Mouse (Mus musculus) limb, embryonic 14.5 days (tissue): ENCODE data around the gene Cxcl14. TPM values are rescaled to one million over a fixed set of nuclear protein-coding genes. Genes with fewer than 3 reads are reported as not detected.

Source experiments
- ATAC-seq: fragments of 200-750 bp; cut with Nextera tagmentation; 2 replicates; pipeline ENCODE4 v1.8.0; 2017; ENCODE audit warnings: low read depth, moderate number of reproducible peaks, moderate TSS enrichment; ENCODE audit not compliant: low FRiP score
- DNase-seq: peaks from one replicate; pipeline ENCODE4 v3.0.0-alpha.2; 2015; ENCODE audit warnings: low spot score
- H3K27ac ChIP-seq: fragments of 300-500 bp; sonication (generic); replicated peaks from 2 replicates; pipeline ENCODE4 v1.5.1; 2014; ENCODE audit warnings: low read depth, mild to moderate bottlenecking, low read length, moderate library complexity, mixed read lengths
- H3K27me3 ChIP-seq: fragments of 300-500 bp; sonication (generic); 2 replicates; pipeline ENCODE4 v1.6.1; 2014; ENCODE audit warnings: low read length, mixed read lengths; ENCODE audit not compliant: control insufficient read depth, insufficient read depth
- H3K36me3 ChIP-seq: fragments of 300-500 bp; sonication (generic); 2 replicates; pipeline ENCODE4 v1.6.1; 2014; ENCODE audit warnings: mild to moderate bottlenecking, low read length, moderate library complexity, mixed read lengths; ENCODE audit not compliant: control insufficient read depth, insufficient read depth
- H3K4me1 ChIP-seq: fragments of 300-500 bp; sonication (generic); 2 replicates; pipeline ENCODE4 v1.6.1; 2014; ENCODE audit warnings: antibody characterized with exemption, low read length, mixed read lengths; ENCODE audit not compliant: control insufficient read depth, insufficient read depth
- H3K4me2 ChIP-seq: fragments of 300-500 bp; sonication (generic); replicated peaks from 2 replicates; pipeline ENCODE4 v1.6.1; 2014; ENCODE audit warnings: low read depth, mild to moderate bottlenecking, low read length, moderate library complexity; ENCODE audit not compliant: severe bottlenecking
- H3K4me3 ChIP-seq: fragments of 300-500 bp; sonication (generic); replicated peaks from 2 replicates; pipeline ENCODE4 v1.5.1; 2014; ENCODE audit warnings: low read length
- H3K9ac ChIP-seq: fragments of 300-500 bp; sonication (generic); 2 replicates; pipeline ENCODE4 v1.6.1; 2014; ENCODE audit warnings: mild to moderate bottlenecking, low read depth, low read length, moderate library complexity; ENCODE audit not compliant: severe bottlenecking
- H3K9me3 ChIP-seq: fragments of 300-500 bp; sonication (generic); 2 replicates; pipeline ENCODE4 v1.6.1; 2016; ENCODE audit warnings: low read length; ENCODE audit not compliant: control insufficient read depth
- POLR2A ChIP-seq: fragments of 200-500 bp; IDR thresholded peaks from 2 replicates; pipeline ENCODE4 v1.8.0; 2012; ENCODE audit warnings: inconsistent platforms, mild to moderate bottlenecking, moderate library complexity, borderline replicate concordance; ENCODE audit not compliant: insufficient read depth, insufficient read length; ENCODE audit errors: extremely low read depth
- WGBS: fragments of 180-500 bp; shearing (Covaris S2); extraction: QIAGEN DNeasy Blood & Tissue Kit; methylation state at CpG from one replicate; pipeline ENCODE4 v1.1.7; 2014; 5-methylcytosine and 5-hydroxymethylcytosine counted together
- polyA plus RNA-seq, 2 experiments: library from polyadenylated mRNA; depleted of rRNA in 1 of 2; stranded (reverse) in 1 of 2; unstranded in 1 of 2; fragments of >200 nt; fragmentation: Nextera tagmentation in 1 of 2; extraction: Ambion mirVana in 1 of 2; gene quantifications; 2 replicates each; pipeline versions ENCODE4 v1.2.1 to v1.2.3; 2012 to 2014

The Cxcl14 gene
- polyA plus RNA-seq, 2 experiments: 443 to 474 TPM

- DNase-seq: peak; percentile 80
- Histone ChIP-seq H3K27me3 (no peaks in the 10 kb centered on the region), H3K27ac (peak overlapping the region; percentile 63), H3K36me3 (no peaks in the 10 kb centered on the region), H3K4me1 (peaks cover 38% of the 10 kb centered on the region), H3K9me3 (peaks cover under 1% of the 10 kb centered on the region; the same call in 1 of the 2 replicates), H3K9ac (no peak overlapping the region), H3K4me3 (no peak overlapping the region), H3K4me2 (no peak overlapping the region)
- no peak for TF ChIP-seq POLR2A
- 18% methylated on average over 12 of the region's 12 CpGs for WGBS
- ATAC-seq: peak; percentile 38; the same call in 1 of the 2 replicates
These were observed 8.7 kb upstream of the Cxcl14 start for GRCm38 (mm10) chr13:56305058-56305457.

- 16% methylated on average over 4 of the region's 4 CpGs for WGBS
- Histone ChIP-seq H3K4me3 (no peak overlapping the region), H3K9me3 (no peaks in the 10 kb centered on the region), H3K36me3 (no peaks in the 10 kb centered on the region), H3K9ac (no peak overlapping the region), H3K4me2 (no peak overlapping the region), H3K4me1 (peaks cover 38% of the 10 kb centered on the region), H3K27me3 (no peaks in the 10 kb centered on the region), H3K27ac (peak overlapping the region; percentile 63)
- DNase-seq (peak; percentile 63), ATAC-seq (no peak)
- TF ChIP-seq POLR2A: no peak
These were observed 8.1 kb upstream of the Cxcl14 start for GRCm38 (mm10) chr13:56304453-56304852.

- Histone ChIP-seq H3K9me3 (no peaks in the 10 kb centered on the region), H3K36me3 (no peaks in the 10 kb centered on the region), H3K4me3 (no peak overlapping the region), H3K4me1 (peaks cover 18% of the 10 kb centered on the region), H3K4me2 (no peak overlapping the region), H3K9ac (no peak overlapping the region), H3K27me3 (peaks cover 8% of the 10 kb centered on the region; the same call in 1 of the 2 replicates), H3K27ac (no peak overlapping the region)
- TF ChIP-seq POLR2A: no peak
- ATAC-seq (no peak), DNase-seq (no peak)
- WGBS: 90% methylated on average over 11 of the region's 11 CpGs
These were observed 3.0 kb upstream of the Cxcl14 start for GRCm38 (mm10) chr13:56299336-56299735.

- H3K4me3 ChIP-seq: peak overlapping the region; percentile 71
- DNase-seq (no peak), ATAC-seq (no peak)
- 16% methylated on average over 8 of the region's 8 CpGs for WGBS
- peak overlapping the region; percentile 79 for H3K27ac ChIP-seq
- no peak for TF ChIP-seq POLR2A
- peak overlapping the region; percentile 86 for H3K4me2 ChIP-seq
- no peaks in the 10 kb centered on the region for H3K9me3 ChIP-seq
- peak overlapping the region; percentile 91 for H3K9ac ChIP-seq
- H3K27me3 ChIP-seq: peaks cover 8% of the 10 kb centered on the region; the same call in 1 of the 2 replicates
- H3K4me1 ChIP-seq: peaks cover 20% of the 10 kb centered on the region
- peaks cover 19% of the 10 kb centered on the region for H3K36me3 ChIP-seq
These were observed 289 bp upstream of the Cxcl14 start for GRCm38 (mm10) chr13:56296659-56297020.

GRCm38 (mm10) chr13:56295586-56295942 is 787 bp downstream of the Cxcl14 start:
- TF ChIP-seq POLR2A: no peak
- ATAC-seq: no peak
- WGBS: 3% methylated on average over 13 of the region's 13 CpGs
- peak overlapping the region; percentile 71 for H3K4me3 ChIP-seq
- no peaks in the 10 kb centered on the region for H3K9me3 ChIP-seq
- H3K27me3 ChIP-seq: peaks cover 8% of the 10 kb centered on the region; the same call in 1 of the 2 replicates
- H3K27ac ChIP-seq: peak overlapping the region; percentile 79
- H3K4me1 ChIP-seq: peaks cover 20% of the 10 kb centered on the region
- DNase-seq: no peak
- H3K4me2 ChIP-seq: peak overlapping the region; percentile 86
- H3K36me3 ChIP-seq: peaks cover 29% of the 10 kb centered on the region
- H3K9ac ChIP-seq: peak overlapping the region; percentile 91

- no peak for TF ChIP-seq POLR2A
These were observed 1.4 kb downstream of the Cxcl14 start for GRCm38 (mm10) chr13:56294908-56295307.

More at GRCm38 (mm10) chr13:56294908-56295307, 1.4 kb downstream of the Cxcl14 start:
- no peak for DNase-seq
- Histone ChIP-seq H3K27ac (peak overlapping the region; percentile 79), H3K9ac (peak overlapping the region; percentile 91), H3K4me3 (peak overlapping the region; percentile 71), H3K9me3 (no peaks in the 10 kb centered on the region), H3K4me1 (peaks cover 24% of the 10 kb centered on the region), H3K36me3 (peaks cover 34% of the 10 kb centered on the region), H3K27me3 (peaks cover 8% of the 10 kb centered on the region; the same call in 1 of the 2 replicates), H3K4me2 (peak overlapping the region; percentile 86)
- ATAC-seq: no peak
- 5% methylated on average over 10 of the region's 10 CpGs for WGBS
